Mouse (Mus musculus) forebrain, embryonic 14.5 days (tissue): ENCODE measurements around the gene Spata1. TPM values are rescaled to one million over a fixed set of nuclear protein-coding genes. Genes with fewer than 3 reads are reported as not detected.

Source experiments
- ATAC-seq: fragments of 200-750 bp; cut with Nextera tagmentation; 2 replicates; pipeline ENCODE4 v1.8.0; 2017; ENCODE audit warnings: mild to moderate bottlenecking, moderate library complexity
- DNase-seq: peaks from one replicate; pipeline ENCODE4 v3.0.0-alpha.2; 2015; ENCODE audit warnings: low spot score
- H3K27ac ChIP-seq: fragments of 300-500 bp; sonication (generic); 2 replicates; pipeline ENCODE4 v1.5.1; 2014; ENCODE audit warnings: low read depth, mild to moderate bottlenecking, control low read depth, low read length, moderate library complexity
- H3K27me3 ChIP-seq: fragments of 300-500 bp; sonication (generic); replicated peaks from 2 replicates; pipeline ENCODE4 v1.6.1; 2014; ENCODE audit warnings: low read length, control low read depth, mixed read lengths; ENCODE audit not compliant: control insufficient read depth, insufficient read depth
- H3K36me3 ChIP-seq: fragments of 300-500 bp; sonication (generic); 2 replicates; pipeline ENCODE4 v1.6.1; 2014; ENCODE audit warnings: low read length, control low read depth; ENCODE audit not compliant: control insufficient read depth, insufficient read depth
- H3K4me1 ChIP-seq: fragments of 300-500 bp; sonication (generic); 2 replicates; pipeline ENCODE4 v1.6.1; 2014; ENCODE audit warnings: antibody characterized with exemption, low read length, control low read depth; ENCODE audit not compliant: control insufficient read depth, insufficient read depth
- H3K4me2 ChIP-seq: fragments of 300-500 bp; sonication (generic); 2 replicates; pipeline ENCODE4 v1.6.1; 2014; ENCODE audit warnings: mild to moderate bottlenecking, control low read depth, low read length
- H3K4me3 ChIP-seq: fragments of 300-500 bp; sonication (generic); 2 replicates; pipeline ENCODE4 v1.5.1; 2014; ENCODE audit warnings: low read depth, low read length, control low read depth
- H3K9ac ChIP-seq: fragments of 300-500 bp; sonication (generic); 2 replicates; pipeline ENCODE4 v1.6.1; 2014; ENCODE audit warnings: mild to moderate bottlenecking, low read length, control low read depth, moderate library complexity
- H3K9me3 ChIP-seq: fragments of 300-500 bp; sonication (generic); replicated peaks from 2 replicates; pipeline ENCODE4 v1.6.1; 2016; ENCODE audit warnings: low read length, control low read depth, mixed read lengths; ENCODE audit not compliant: control insufficient read depth
- WGBS: fragments of 180-500 bp; shearing (Covaris S2); extraction: QIAGEN DNeasy Blood & Tissue Kit; methylation state at CpG from one replicate; pipeline ENCODE4 v1.1.7; 2014; 5-methylcytosine and 5-hydroxymethylcytosine counted together
- polyA plus RNA-seq: library from polyadenylated mRNA; unstranded; fragments of >200 nt; fragmentation: Nextera tagmentation; extraction: Ambion mirVana; gene quantifications from 2 replicates; pipeline ENCODE4 v1.2.1, GENCODE M21; 2014

Gene Spata1
- polyA plus RNA-seq, 1 experiment from 2014 or later: 1.8 TPM

- no peak overlapping the region for H3K4me2 ChIP-seq
- WGBS: 92% methylated on average over 3 of the region's 3 CpGs
Measured at GRCm38 (mm10) chr3:146447598-146447997, 52.0 kb downstream of the Spata1 start.

GRCm38 (mm10) chr3:146447156-146447555, 52.4 kb downstream of the Spata1 start:
- Histone ChIP-seq H3K27ac (no peak overlapping the region), H3K27me3 (no peaks in the 10 kb centered on the region), H3K9me3 (no peaks in the 10 kb centered on the region), H3K36me3 (peaks cover 4% of the 10 kb centered on the region; the same call in 1 of the 2 replicates), H3K4me2 (no peak overlapping the region), H3K4me1 (0 out of 2 replicates have a peak, but pooled peaks cover 3% of the 10 kb centered on the region), H3K9ac (no peak overlapping the region), H3K4me3 (no peak overlapping the region)
- ATAC-seq (no peak), DNase-seq (no peak)
- WGBS: 92% methylated on average over 5 of the region's 5 CpGs

More at GRCm38 (mm10) chr3:146447598-146447997, 52.0 kb downstream of the Spata1 start:
- H3K27me3 ChIP-seq: no peaks in the 10 kb centered on the region
- H3K27ac ChIP-seq: no peak overlapping the region
- H3K36me3 ChIP-seq: peaks cover under 1% of the 10 kb centered on the region; the same call in 1 of the 2 replicates
- DNase-seq (no peak), ATAC-seq (no peak)
- no peaks in the 10 kb centered on the region for H3K9me3 ChIP-seq
- H3K4me1 ChIP-seq: 0 out of 2 replicates have a peak, but pooled peaks cover 3% of the 10 kb centered on the region
- H3K4me3 ChIP-seq: no peak overlapping the region
- H3K9ac ChIP-seq: no peak overlapping the region

- no peaks in the 10 kb centered on the region for H3K4me1 ChIP-seq
- H3K27ac ChIP-seq: no peak overlapping the region
- WGBS: 93% methylated on average over 7 of the region's 7 CpGs
- H3K9me3 ChIP-seq: no peaks in the 10 kb centered on the region
- peaks cover 13% of the 10 kb centered on the region for H3K36me3 ChIP-seq
- DNase-seq: no peak
- H3K27me3 ChIP-seq: no peaks in the 10 kb centered on the region
- no peak overlapping the region for H3K4me3 ChIP-seq
- H3K9ac ChIP-seq: no peak overlapping the region
- no peak for ATAC-seq
- H3K4me2 ChIP-seq: no peak overlapping the region
Measured at GRCm38 (mm10) chr3:146444880-146445279, 54.7 kb downstream of the Spata1 start.

- WGBS: 86% methylated on average over 7 of the region's 7 CpGs
- Histone ChIP-seq H3K36me3 (peaks cover 23% of the 10 kb centered on the region), H3K27ac (no peak overlapping the region), H3K4me1 (no peaks in the 10 kb centered on the region), H3K4me2 (no peak overlapping the region), H3K9ac (no peak overlapping the region), H3K27me3 (no peaks in the 10 kb centered on the region), H3K9me3 (no peaks in the 10 kb centered on the region), H3K4me3 (no peak overlapping the region)
- no peak for DNase-seq
- no peak for ATAC-seq
Measured at GRCm38 (mm10) chr3:146443380-146443779, 56.2 kb downstream of the Spata1 start.

GRCm38 (mm10) chr3:146442936-146443335, 56.6 kb downstream of the Spata1 start:
- H3K27me3 ChIP-seq: no peaks in the 10 kb centered on the region
- H3K4me1 ChIP-seq: no peaks in the 10 kb centered on the region
- no peaks in the 10 kb centered on the region for H3K9me3 ChIP-seq
- no peak overlapping the region for H3K4me3 ChIP-seq
- H3K9ac ChIP-seq: no peak overlapping the region
- ATAC-seq (no peak), DNase-seq (no peak)
- no peak overlapping the region for H3K4me2 ChIP-seq
- peaks cover 27% of the 10 kb centered on the region for H3K36me3 ChIP-seq
- 90% methylated on average over 8 of the region's 8 CpGs for WGBS
- H3K27ac ChIP-seq: no peak overlapping the region

GRCm38 (mm10) chr3:146442484-146442883, 57.1 kb downstream of the Spata1 start:
- no peak overlapping the region for H3K4me2 ChIP-seq
- peaks cover 32% of the 10 kb centered on the region for H3K36me3 ChIP-seq
- 91% methylated on average over 7 of the region's 7 CpGs for WGBS

GRCm38 (mm10) chr3:146440422-146440821, 59.1 kb downstream of the Spata1 start:
- Histone ChIP-seq H3K9ac (no peak overlapping the region), H3K9me3 (no peaks in the 10 kb centered on the region), H3K4me1 (no peaks in the 10 kb centered on the region), H3K4me3 (no peak overlapping the region), H3K27ac (no peak overlapping the region), H3K4me2 (no peak overlapping the region), H3K36me3 (peaks cover 51% of the 10 kb centered on the region), H3K27me3 (no peaks in the 10 kb centered on the region)
- DNase-seq: no peak
- 87% methylated on average over 7 of the region's 7 CpGs for WGBS
- ATAC-seq: no peak

More at GRCm38 (mm10) chr3:146442484-146442883, 57.1 kb downstream of the Spata1 start:
- Histone ChIP-seq H3K27ac (no peak overlapping the region), H3K27me3 (no peaks in the 10 kb centered on the region), H3K9ac (no peak overlapping the region), H3K4me3 (no peak overlapping the region), H3K9me3 (no peaks in the 10 kb centered on the region), H3K4me1 (no peaks in the 10 kb centered on the region)
- no peak for DNase-seq
- no peak for ATAC-seq

- Histone ChIP-seq H3K9me3 (no peaks in the 10 kb centered on the region), H3K36me3 (peaks cover 54% of the 10 kb centered on the region), H3K4me3 (no peak overlapping the region), H3K9ac (no peak overlapping the region), H3K4me1 (no peaks in the 10 kb centered on the region), H3K4me2 (no peak overlapping the region), H3K27me3 (no peaks in the 10 kb centered on the region), H3K27ac (no peak overlapping the region)
- WGBS: 92% methylated on average over 12 of the region's 12 CpGs
- DNase-seq: no peak
- no peak for ATAC-seq
Measured at GRCm38 (mm10) chr3:146440011-146440410, 59.5 kb downstream of the Spata1 start.

- 95% methylated on average over 8 of the region's 8 CpGs for WGBS
- Histone ChIP-seq H3K4me2 (no peak overlapping the region), H3K4me1 (no peaks in the 10 kb centered on the region), H3K27me3 (no peaks in the 10 kb centered on the region), H3K9me3 (no peaks in the 10 kb centered on the region), H3K27ac (no peak overlapping the region), H3K9ac (no peak overlapping the region), H3K4me3 (no peak overlapping the region), H3K36me3 (peaks cover 84% of the 10 kb centered on the region)
- no peak for ATAC-seq
- no peak for DNase-seq
Measured at GRCm38 (mm10) chr3:146436114-146436513, 63.4 kb downstream of the Spata1 start.
